10 mouse cellular contexts compared by ENCODE assay signal in the genomic region with DNA sequence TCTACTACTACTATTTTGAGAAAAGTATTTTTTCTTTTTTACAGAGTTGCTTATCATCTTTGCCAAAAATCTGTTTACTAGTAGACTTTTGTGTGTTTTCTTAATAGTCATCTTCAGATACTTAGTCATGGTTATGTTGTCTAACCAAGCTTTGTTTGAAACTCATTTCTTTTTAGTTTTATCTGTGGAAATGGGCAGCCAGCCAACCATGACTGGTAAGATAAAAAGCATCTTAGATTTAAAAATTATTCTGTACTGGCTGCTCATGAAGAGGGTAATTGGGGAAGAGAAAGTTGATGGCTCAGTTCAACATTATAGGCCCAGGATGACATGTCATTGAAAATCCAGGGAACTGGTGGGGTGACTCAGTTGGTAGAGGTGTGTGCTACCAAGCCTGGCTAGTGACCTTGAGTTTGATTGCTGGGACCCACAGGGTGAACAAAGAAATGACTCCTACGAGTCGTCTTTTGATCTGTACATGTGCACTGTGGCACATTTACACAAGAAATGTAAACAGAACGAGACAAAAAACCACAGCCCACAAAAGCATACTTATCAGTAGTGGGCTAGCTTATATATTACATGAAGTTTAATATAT. TPM values are rescaled to one million over a fixed set of nuclear protein-coding genes. Genes with fewer than 3 reads are reported as not detected.
DNase-seq lines count a peak whose midpoint lies in the region; ATAC-seq lines count a peak whose summit lies in the region.
"Had no signal": no experiment of that assay in that cellular context is flagged by ENCODE, and none has a peak within 500 bp of the region (broad histone marks: within the 10 kb centered on the region; RNA-seq: fewer than 3 reads in every experiment).

No protein-coding gene starts in this region.

- H3K27ac ChIP-seq in intestine, embryonic 16.5 days (ENCODE audit: low read length): no peak overlapping the region
- no peak overlapping the region; the same call in 1 of the 2 replicates for H3K27ac ChIP-seq in stomach, embryonic 16.5 days (ENCODE audit: low read length)
- H3K27ac ChIP-seq: left cerebral cortex, adult 2 months had no signal

- DNase-seq in kidney, postnatal 10 days: peak; percentile 34
- no peak for DNase-seq in kidney, adult 8-10 months
- DNase-seq in Muller cell, postnatal 12 days (ENCODE audit: inconsistent ontology term): peak; percentile 47
- no peak for DNase-seq in ovary, postnatal 36 days (ENCODE audit: low spot score)
- no peak for DNase-seq in thymus, postnatal 4 days
- DNase-seq: gastrocnemius, postnatal 25 days; kidney, adult 9 months had no signal

- no peaks in the 10 kb centered on the region for H3K36me3 ChIP-seq in intestine, embryonic 16.5 days (ENCODE audit: control insufficient read depth, insufficient read depth, low read length)
- H3K36me3 ChIP-seq in stomach, embryonic 16.5 days (ENCODE audit: control insufficient read depth, insufficient read depth, low read length): no peaks in the 10 kb centered on the region

- WGBS in intestine, embryonic 16.5 days: 24% methylated on average over 3 of the region's 3 CpGs
- WGBS in stomach, embryonic 16.5 days: 8% methylated on average over 3 of the region's 3 CpGs

- H3K27me3 ChIP-seq in intestine, embryonic 16.5 days (replicated peaks; ENCODE audit: control insufficient read depth, insufficient read depth, low read length): no peaks in the 10 kb centered on the region
- H3K27me3 ChIP-seq in stomach, embryonic 16.5 days (ENCODE audit: control insufficient read depth, insufficient read depth, low read length): no peaks in the 10 kb centered on the region

- no peak overlapping the region for H3K9ac ChIP-seq in intestine, embryonic 16.5 days (ENCODE audit: low read depth, low read length)
- H3K9ac ChIP-seq in stomach, embryonic 16.5 days (ENCODE audit: low read length): no peak overlapping the region

- no peaks in the 10 kb centered on the region for H3K9me3 ChIP-seq in intestine, embryonic 16.5 days (ENCODE audit: control insufficient read depth, low read length)
- no peaks in the 10 kb centered on the region for H3K9me3 ChIP-seq in stomach, embryonic 16.5 days (replicated peaks; ENCODE audit: control insufficient read depth, low read length)

- peaks cover 20% of the 10 kb centered on the region for H3K4me1 ChIP-seq in intestine, embryonic 16.5 days (ENCODE audit: control insufficient read depth, insufficient read depth, low read length)
- H3K4me1 ChIP-seq in stomach, embryonic 16.5 days (ENCODE audit: control insufficient read depth, insufficient read depth, low read length): peaks cover 27% of the 10 kb centered on the region

- no peak overlapping the region for H3K4me3 ChIP-seq in intestine, embryonic 16.5 days (ENCODE audit: low read length)
- no peak overlapping the region for H3K4me3 ChIP-seq in stomach, embryonic 16.5 days (replicated peaks; ENCODE audit: low read length)
- H3K4me3 ChIP-seq: left cerebral cortex, adult 2 months had no signal

- H3K4me2 ChIP-seq in intestine, embryonic 16.5 days (ENCODE audit: low read depth, low read length): no peak overlapping the region
- H3K4me2 ChIP-seq in stomach, embryonic 16.5 days (ENCODE audit: low read depth, low read length): 0 out of 2 replicates have a peak overlapping the region, but pooled peaks have one; percentile 7

- ATAC-seq in intestine, embryonic 16.5 days: peak; percentile 45; the same call in 1 of the 2 replicates
- peak; percentile 71 for ATAC-seq in stomach, embryonic 16.5 days (ENCODE audit: insufficient read depth, low FRiP score)

RNA-seq across cellular contexts. Expression of a gene that starts 6.0 kb away (rescaled TPM):
- 10.9 TPM in 2 replicates for polyA plus RNA-seq in intestine, embryonic 16.5 days (2015; fragmentation: Nextera tagmentation; extraction: Ambion mirVana)
- polyA plus RNA-seq in stomach, embryonic 16.5 days (2015; fragmentation: Nextera tagmentation; extraction: Ambion mirVana): 14.3 and 16.5 TPM in 2 replicates

Comparison
In these comparisons a context has a peak if more than half of its experiments do, and no peak if none do; other contexts are left out.
1. DNase-seq: peak in kidney, postnatal 10 days (single experiment) and Muller cell, postnatal 12 days (single experiment); none in kidney, adult 8-10 months (0 of 2), ovary, postnatal 36 days (single experiment) and thymus, postnatal 4 days (single experiment).